Mouse (Mus musculus) gastrocnemius, adult 8-10 months (tissue): Measurements from ENCODE around the gene Arvcf. TPM values are rescaled to one million over a fixed set of nuclear protein-coding genes. Genes with fewer than 3 reads are reported as not detected.
A peak's percentile ranks its signal among the peaks of the same experiment; 100 is the strongest.

Experiments used
- DNase-seq, 2 experiments: peaks; one replicate each; pipeline ENCODE4 v3.0.0; 2022; ENCODE audit warnings: low spot score in 2 of 2
- total RNA-seq, 4 experiments: library from RNA; stranded (reverse); gene quantifications; 2 replicates each; pipeline ENCODE4 v1.2.4; 2022

Arvcf gene
- total RNA-seq, 4 experiments from 2014 or later = 7.8 to 12.7 (median 9.9) TPM

GRCm38 (mm10) chr16:18407912-18408311 is 59.9 kb downstream of the Arvcf start:
- no peak for DNase-seq

GRCm38 (mm10) chr16:18409776-18410175 is 61.8 kb downstream of the Arvcf start:
- DNase-seq = no peak

DNA sequence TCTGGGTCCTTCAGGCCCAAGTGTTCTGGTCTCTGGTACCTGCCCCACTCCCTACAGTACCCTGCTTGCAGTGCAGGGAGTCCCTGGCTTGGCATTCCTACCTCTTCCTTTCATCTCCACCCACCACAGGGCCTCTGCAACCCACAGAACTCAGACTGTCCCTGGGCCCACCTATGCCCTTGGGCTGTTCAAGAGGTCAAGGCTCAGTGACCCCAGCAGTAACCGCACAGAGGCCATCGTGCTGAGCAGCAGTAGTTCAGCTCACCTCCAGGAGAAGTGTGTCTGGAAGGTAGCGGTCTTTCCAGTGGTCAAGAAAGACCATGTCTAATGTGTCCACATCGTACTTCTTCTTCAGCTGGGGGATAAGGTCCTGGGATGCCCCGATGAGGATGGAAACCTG is 62.4 kb downstream of the Arvcf start:
- DNase-seq = no peak

- no peak for DNase-seq
Measured at GRCm38 (mm10) chr16:18411026-18411649, 63.2 kb downstream of the Arvcf start.

DNA sequence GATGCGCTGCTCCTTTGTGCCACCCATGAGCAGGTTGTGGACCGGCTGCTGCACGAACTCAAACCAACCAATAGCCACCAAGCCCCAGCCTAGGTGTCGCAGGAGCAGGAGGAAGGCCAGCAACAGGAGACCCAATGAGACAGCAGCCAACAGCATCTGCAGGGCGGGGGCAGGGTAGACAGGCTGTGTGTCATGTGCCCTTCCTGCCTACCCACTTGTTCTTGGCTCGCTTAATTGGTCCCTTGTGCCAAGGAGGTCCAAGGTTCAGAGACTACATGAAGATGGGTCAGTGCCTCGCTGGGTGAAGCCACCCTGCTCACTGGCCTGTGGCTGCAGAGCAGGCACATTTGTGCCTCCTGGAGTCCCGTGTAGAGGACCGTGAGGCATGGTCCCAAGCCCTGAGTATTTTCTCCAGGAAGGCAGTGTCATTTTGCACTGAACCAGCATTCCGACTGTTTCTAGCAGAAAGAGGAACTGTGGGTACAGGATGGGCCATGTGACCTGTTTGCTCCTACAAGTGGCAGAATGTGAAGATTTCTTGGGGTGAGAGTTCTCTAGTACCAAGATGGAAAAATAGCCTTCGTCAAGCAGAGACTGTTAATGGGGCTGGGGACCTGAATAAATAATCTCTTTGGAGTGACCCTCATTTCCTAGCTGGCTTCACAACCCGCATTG is 64.0 kb downstream of the Arvcf start:
- DNase-seq = peak; percentile 55 to 67

DNA sequence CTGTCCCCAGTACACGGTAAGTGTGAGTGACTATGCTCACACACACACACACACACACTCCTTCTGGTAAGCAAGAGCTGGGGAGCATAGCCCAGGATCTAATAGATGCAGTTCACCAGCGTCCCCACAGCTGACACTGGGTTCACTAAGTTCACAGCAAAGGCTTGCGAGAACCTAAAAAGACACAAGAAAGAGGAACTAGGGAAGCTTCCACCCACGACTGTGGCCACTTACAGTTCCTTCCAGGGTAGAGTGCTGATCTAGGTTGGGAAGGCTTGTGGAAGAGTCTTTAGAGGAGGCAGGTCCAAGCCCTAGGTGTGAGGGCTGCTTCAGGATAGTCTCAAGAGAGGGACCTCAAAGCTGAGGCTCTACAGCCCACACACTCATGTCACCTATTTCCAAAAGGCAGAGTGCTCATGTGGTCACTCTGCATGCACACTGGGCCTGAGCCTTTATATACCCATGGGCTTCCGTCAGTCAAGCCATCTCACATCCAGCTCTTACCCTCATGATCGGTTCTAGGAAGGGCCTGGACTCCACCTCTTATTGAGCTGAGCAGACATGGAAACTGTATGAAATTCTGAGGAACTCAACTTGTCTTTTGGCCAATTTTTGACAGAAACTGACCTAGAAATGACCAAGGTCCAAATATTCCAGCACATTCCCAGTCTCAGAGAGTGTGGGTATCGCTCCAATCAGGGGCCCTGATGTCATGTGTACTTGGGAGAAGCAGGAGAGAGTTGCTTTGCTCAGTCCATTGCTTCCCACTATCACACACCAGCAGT is 65.2 kb downstream of the Arvcf start:
- no peak for DNase-seq

GRCm38 (mm10) chr16:18416094-18416761 is 68.2 kb downstream of the Arvcf start:
- DNase-seq = peak in 1 of 2 experiments; percentile 40

- DNase-seq = no peak
Measured at GRCm38 (mm10) chr16:18416837-18417236, 68.9 kb downstream of the Arvcf start.

DNA sequence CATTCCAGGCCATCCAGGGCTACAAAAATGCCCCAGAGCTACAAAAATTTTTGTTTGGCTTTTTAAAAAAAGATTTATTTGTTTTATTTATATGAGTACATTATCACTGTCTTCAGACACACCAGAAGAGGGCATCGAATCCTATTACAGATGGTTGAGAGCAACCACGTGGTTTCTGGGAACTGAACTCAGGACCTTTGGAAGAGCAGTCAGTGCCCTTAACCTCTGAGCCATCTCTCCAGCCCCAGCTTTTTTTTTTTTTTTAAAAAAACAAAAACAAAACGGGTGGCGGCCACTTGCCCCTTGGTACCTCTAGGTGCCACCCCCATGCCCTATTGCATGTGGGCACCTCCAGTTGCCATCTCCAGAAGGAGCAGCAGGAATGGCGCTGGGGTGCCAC is 69.5 kb downstream of the Arvcf start:
- DNase-seq = no peak

GRCm38 (mm10) chr16:18418756-18419602 is 71.0 kb downstream of the Arvcf start:
- no peak for DNase-seq

- DNase-seq = no peak
Measured at GRCm38 (mm10) chr16:18419603-18420026, 71.6 kb downstream of the Arvcf start.

- no peak for DNase-seq
Measured at GRCm38 (mm10) chr16:18420571-18420970, 72.6 kb downstream of the Arvcf start.

- no peak for DNase-seq
Measured at GRCm38 (mm10) chr16:18423203-18423914, 75.4 kb downstream of the Arvcf start.

- no peak for DNase-seq
Measured at GRCm38 (mm10) chr16:18423915-18424265, 75.9 kb downstream of the Arvcf start.

GRCm38 (mm10) chr16:18424364-18425045 is 76.5 kb downstream of the Arvcf start:
- DNase-seq = no peak

- no peak for DNase-seq
Measured at GRCm38 (mm10) chr16:18425475-18426214, 77.7 kb downstream of the Arvcf start.

GRCm38 (mm10) chr16:18426215-18426791 is 78.3 kb downstream of the Arvcf start, which contains the start of gene Txnrd2:
TSS of gene Txnrd2 (plus strand) at chr16:18426384.
- peak; percentile 62 to 74 for DNase-seq

GRCm38 (mm10) chr16:18426802-18427280 is 78.9 kb downstream of the Arvcf start, which contains the start of gene Comt:
TSS of gene Comt (minus strand) at chr16:18426852.
- no peak for DNase-seq
